Mouse (Mus musculus): ENCODE results near the gene Ltc4s.

Gene Ltc4s

GRCm38 (mm10) chr11:50198219-50198846 is 40.1 kb downstream of the Ltc4s start:
- no peak for DNase-seq

GRCm38 (mm10) chr11:50197500-50197899 is 40.9 kb downstream of the Ltc4s start:
- no peak for DNase-seq

- no peak for DNase-seq
These were observed 43.6 kb downstream of the Ltc4s start for GRCm38 (mm10) chr11:50194793-50195192.

- DNase-seq = no peak
These were observed 44.3 kb downstream of the Ltc4s start for GRCm38 (mm10) chr11:50194070-50194469.

- DNase-seq = no peak
These were observed 46.1 kb downstream of the Ltc4s start for GRCm38 (mm10) chr11:50192278-50192677.

- DNase-seq = no peak
These were observed 48.1 kb downstream of the Ltc4s start for GRCm38 (mm10) chr11:50190362-50190761.

GRCm38 (mm10) chr11:50188682-50189081 is 49.7 kb downstream of the Ltc4s start:
- no peak for DNase-seq
